Mouse (Mus musculus): ENCODE data around the gene Nsl1.

GRCm38 (mm10) chr1:191073486-191073885, 10.7 kb downstream of the Nsl1 start:
- TF ChIP-seq CTCF (IDR thresholded peaks at IDR 0.05; ENCODE audit: low read depth) (no peak), EP300 (IDR thresholded peaks at IDR 0.05; ENCODE audit: low read depth) (no peak)

Measured in liver, embryonic 14.5 days (tissue).